Mouse (Mus musculus) forebrain, embryonic 15.5 days (tissue): ENCODE measurements at regions not wholly inside any gene's neighbourhood (a gene's known extent, or its start where the extent isn't known, plus 50 kb on each side); places are given as distances from the start of the nearest gene placed in this dataset.

Experiments
- ATAC-seq: fragments of 200-750 bp; cut with Nextera tagmentation; replicated peaks from 2 replicates; pipeline ENCODE4 v1.8.0; 2017; ENCODE audit warnings: mild to moderate bottlenecking, moderate TSS enrichment, moderate library complexity
- H3K27ac ChIP-seq: fragments of 300-500 bp; sonication (generic); replicated peaks from 2 replicates; pipeline ENCODE4 v1.5.1; 2015; ENCODE audit warnings: mild to moderate bottlenecking, inconsistent platforms
- H3K27me3 ChIP-seq: fragments of 300-500 bp; sonication (generic); 2 replicates; pipeline ENCODE4 v1.6.1; 2015; ENCODE audit warnings: inconsistent platforms
- H3K36me3 ChIP-seq: fragments of 300-500 bp; sonication (generic); 2 replicates; pipeline ENCODE4 v1.6.1; 2015; ENCODE audit warnings: mild to moderate bottlenecking, inconsistent platforms
- H3K4me1 ChIP-seq: fragments of 300-500 bp; sonication (generic); 2 replicates; pipeline ENCODE4 v1.6.1; 2015; ENCODE audit warnings: inconsistent platforms
- H3K4me2 ChIP-seq: fragments of 300-500 bp; sonication (generic); replicated peaks from 2 replicates; pipeline ENCODE4 v1.6.1; 2015; ENCODE audit warnings: mild to moderate bottlenecking, inconsistent platforms
- H3K4me3 ChIP-seq: fragments of 300-500 bp; sonication (generic); 2 replicates; pipeline ENCODE4 v1.5.1; 2015; ENCODE audit warnings: mild to moderate bottlenecking, inconsistent platforms
- H3K9ac ChIP-seq: fragments of 300-500 bp; sonication (generic); replicated peaks from 2 replicates; pipeline ENCODE4 v1.6.1; 2015; ENCODE audit warnings: mild to moderate bottlenecking, inconsistent platforms
- H3K9me3 ChIP-seq: fragments of 300-500 bp; sonication (generic); 2 replicates; pipeline ENCODE4 v1.6.1; 2016; ENCODE audit warnings: inconsistent platforms
- WGBS: fragments of 180-500 bp; shearing (Covaris S2); methylation state at CpG from one replicate; pipeline ENCODE4 v1.1.7; 2015; ENCODE audit warnings: mixed read lengths; 5-methylcytosine and 5-hydroxymethylcytosine counted together

DNA sequence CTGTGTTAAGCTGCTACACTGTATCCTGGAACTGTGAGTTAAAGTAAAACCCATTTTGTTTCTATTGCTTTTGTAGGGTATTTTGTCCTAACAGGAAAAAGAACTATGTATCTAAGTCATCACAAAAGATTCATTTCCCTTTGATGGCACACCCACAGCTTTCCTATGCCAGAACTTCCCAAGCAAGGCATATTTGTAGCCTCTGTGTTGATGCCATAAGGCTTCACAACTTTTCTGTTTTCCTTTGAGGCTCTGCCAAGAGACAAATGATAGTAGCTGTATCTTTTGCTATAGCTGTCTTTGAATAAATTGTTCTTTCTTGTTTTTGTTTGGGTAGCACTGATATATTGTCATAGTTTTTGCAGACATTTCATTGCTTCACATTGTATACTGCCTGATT lies 790.2 kb downstream of the Slitrk5 start:
- H3K4me2 ChIP-seq: no peak overlapping the region
- H3K4me1 ChIP-seq: no peaks in the 10 kb centered on the region
- no peak overlapping the region for H3K9ac ChIP-seq
- ATAC-seq: 0 out of 2 replicates have a peak, but pooled peaks have one; percentile 63
- H3K27ac ChIP-seq: no peak overlapping the region
- H3K36me3 ChIP-seq: no peaks in the 10 kb centered on the region
- H3K27me3 ChIP-seq: no peaks in the 10 kb centered on the region
- H3K9me3 ChIP-seq: no peaks in the 10 kb centered on the region
- H3K4me3 ChIP-seq: no peak overlapping the region

DNA sequence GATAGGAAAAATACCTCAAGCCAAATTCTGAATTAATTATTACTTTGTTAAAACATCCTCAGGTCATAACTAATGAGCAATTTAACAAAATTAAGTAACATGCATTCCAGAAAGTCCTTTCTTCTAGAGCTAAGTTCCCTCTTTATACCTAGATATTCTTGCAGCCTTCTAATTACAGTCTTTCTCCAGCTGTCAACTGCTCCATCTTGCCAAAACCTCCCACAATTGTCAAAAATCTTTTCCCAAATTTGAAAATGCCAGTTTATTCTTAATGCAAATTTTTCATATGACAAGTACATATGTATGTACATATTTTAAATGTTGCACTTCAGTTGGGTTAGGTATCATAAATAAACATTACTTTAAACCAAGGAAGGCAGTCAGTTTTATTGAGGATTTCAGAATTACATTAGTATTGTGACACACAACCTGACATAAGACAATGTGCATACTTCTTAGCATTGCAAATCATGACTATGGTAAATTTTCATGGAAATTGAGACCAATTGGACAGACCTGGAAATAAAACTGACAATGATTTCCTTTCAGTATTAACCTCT lies 791.5 kb downstream of the Slitrk5 start:
- Histone ChIP-seq H3K4me3 (no peak overlapping the region), H3K36me3 (no peaks in the 10 kb centered on the region), H3K27me3 (no peaks in the 10 kb centered on the region), H3K4me2 (no peak overlapping the region), H3K4me1 (no peaks in the 10 kb centered on the region), H3K9me3 (no peaks in the 10 kb centered on the region), H3K9ac (no peak overlapping the region), H3K27ac (no peak overlapping the region)
- ATAC-seq: peak; percentile 60

DNA sequence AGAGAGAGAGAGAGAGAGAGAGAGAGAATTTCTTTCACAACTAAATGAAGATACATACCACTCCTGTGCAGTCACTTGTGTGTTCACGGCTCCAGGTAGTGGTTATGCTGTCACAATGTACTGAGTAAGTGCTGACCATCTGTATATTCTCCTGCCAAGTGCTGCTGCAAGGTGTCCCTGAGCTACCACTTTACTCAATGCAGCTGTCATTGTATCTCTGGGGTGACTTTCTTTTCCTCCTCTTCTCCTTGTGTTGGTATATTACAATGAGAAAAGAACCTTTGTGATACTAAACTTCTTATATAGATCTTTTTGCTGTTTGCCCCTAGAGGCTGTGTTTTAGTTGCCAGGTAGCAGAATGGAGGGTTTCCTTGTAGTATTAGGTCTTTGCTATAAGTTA lies 800.6 kb downstream of the Slitrk5 start:
- no peak for ATAC-seq

More for the DNA sequence above, 800.6 kb downstream of the Slitrk5 start:
- H3K36me3 ChIP-seq: no peaks in the 10 kb centered on the region
- no peaks in the 10 kb centered on the region for H3K4me1 ChIP-seq
- H3K27me3 ChIP-seq: no peaks in the 10 kb centered on the region
- WGBS: 86% methylated on average over 1 of the region's 1 CpGs
- H3K9ac ChIP-seq: no peak overlapping the region
- H3K27ac ChIP-seq: no peak overlapping the region
- H3K4me2 ChIP-seq: no peak overlapping the region
- no peaks in the 10 kb centered on the region for H3K9me3 ChIP-seq
- H3K4me3 ChIP-seq: no peak overlapping the region
